Mouse (Mus musculus) urinary bladder, postnatal 4 days (tissue): ENCODE results near the gene Myh7.
"Not testable (repeated sequence)": the region's sequence is repeated elsewhere in the genome, so short reads cannot be mapped to it uniquely, and the experiment has no call there.

Experiments
- DNase-seq, 2 experiments: peaks; one replicate each; pipeline ENCODE4 v3.0.0; 2021 to 2022; ENCODE audit warnings: low spot score in 2 of 2

The Myh7 gene

DNA sequence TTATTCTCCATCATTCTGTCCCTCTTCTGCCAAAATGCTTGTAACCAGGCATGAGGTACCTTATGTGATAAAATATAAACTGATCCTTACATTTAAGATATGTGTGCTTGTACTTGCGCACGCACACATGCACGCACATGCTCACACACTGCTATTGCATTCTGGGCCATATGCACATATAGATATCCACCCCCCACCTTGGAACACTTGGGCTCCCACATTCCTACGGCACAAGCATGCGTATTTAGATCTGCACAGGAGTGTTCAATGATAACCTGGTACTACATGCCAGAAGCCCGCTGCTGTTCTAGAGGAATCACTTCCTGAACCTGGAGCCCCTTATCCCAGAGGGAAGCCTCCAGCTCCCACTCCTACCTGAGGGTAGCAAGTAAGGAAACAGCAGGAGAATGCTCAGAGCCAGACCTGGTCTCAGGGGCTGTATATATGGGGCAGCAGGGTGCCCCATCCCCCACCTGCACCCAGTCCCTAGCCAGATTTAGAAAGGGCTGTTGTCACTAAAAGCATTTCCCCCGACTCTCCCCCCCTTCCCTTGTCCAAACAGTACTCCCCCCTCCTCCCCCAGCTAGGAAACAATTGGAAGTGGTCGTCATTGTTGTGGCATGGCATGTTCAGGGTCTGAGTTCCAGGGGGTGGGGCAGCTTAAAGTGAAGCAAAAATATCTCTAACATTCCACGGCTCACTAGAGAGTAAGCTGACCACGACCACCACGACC, at the start of gene Myh7:
Gene Myh7 (minus strand): TSS at position 491 of the 733 bp plus-strand sequence.
- no peak for DNase-seq

DNA sequence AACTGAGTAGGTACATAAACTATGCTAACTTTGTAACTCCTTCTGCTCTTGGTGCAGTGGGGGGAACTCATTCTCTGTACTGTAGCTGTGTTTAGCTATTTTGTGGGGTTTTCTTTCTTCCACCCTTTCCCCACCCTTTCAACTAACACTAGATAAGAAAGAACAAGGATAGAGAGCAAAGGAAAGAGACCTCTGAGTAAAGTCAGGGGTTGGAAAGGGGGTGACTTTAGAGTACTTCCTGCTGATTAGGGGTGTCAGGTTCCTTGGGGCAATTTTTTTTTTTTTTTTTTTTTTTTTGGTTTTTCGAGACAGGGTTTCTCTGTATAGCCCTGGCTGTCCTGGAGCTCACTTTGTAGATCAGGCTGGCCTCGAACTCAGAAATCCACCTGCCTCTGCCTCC, 49.3 kb upstream of the Myh7 start:
- not testable (repeated sequence) for DNase-seq

DNA sequence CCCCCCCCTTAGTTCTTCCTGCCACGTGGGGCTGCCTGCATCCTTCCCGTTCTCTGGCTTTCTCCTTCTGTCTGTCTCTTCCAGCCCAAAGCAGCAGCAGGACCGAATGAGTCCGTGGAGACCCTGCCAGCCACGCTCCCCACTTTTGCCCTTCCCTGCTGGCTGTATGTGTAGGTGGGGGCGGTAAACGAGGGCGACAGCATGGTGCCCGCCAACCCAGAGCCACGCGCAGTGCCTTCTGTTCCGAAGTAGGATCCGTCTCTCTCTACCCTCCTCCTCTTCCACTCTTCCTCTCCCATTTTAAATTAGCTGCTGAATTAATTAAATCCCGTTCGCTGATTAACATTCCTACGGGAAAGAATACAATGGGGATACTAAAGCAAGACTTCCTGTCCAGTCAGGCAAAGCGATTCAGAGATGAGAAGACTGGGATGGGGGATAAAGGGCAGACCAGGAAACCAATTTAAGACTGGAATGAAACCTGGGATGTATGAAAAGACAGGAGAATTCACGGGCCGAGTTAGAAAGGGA, 38.3 kb upstream of the Myh7 start:
- no peak for DNase-seq

GRCm38 (mm10) chr14:55029034-55029698, 34.7 kb upstream of the Myh7 start:
- DNase-seq: no peak

DNA sequence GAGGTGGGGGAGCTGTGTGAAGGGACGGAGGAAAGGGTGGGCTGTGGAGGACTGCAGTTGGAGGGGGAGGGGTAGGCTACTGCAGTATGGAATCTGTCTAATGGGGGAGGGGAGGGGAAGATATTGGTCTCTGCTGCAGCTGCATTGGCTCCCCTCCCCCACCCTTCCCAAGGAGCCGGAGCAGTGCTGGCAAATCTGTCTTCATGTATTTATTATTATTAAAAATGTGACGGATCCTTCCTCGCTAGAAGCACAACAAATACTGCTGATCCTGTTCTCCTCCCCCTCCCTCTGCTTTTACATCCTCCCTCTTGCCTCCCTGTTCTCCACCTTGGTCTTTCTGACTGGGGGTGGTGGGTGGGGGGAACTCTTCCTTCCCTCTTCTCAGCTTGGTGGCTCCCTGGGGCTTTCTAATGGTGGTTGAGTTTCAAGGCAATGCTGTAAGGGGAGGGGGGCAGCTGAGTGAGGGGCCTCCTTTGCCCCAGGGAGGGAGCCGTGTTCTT, 34.0 kb upstream of the Myh7 start:
- no peak for DNase-seq

DNA sequence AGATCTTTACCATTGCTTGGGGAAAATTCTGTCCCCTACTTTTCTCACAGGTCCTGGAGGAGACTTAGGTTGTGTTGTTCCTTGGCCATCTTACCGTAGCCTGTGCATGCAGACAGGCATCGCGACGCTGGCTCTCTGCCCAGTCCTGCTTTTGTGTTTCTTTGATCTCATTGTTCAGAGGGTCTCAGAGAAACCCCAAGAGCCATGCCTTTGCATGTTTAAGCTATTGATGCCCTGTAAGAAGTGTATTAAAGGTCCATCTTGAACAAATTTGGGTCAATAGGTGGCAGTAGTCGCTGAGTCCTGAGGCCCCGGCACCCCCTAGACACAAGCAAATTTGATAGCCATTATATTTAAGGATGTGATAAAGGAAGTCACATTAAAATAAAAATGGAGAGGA, 33.2 kb upstream of the Myh7 start:
- no peak for DNase-seq

DNA sequence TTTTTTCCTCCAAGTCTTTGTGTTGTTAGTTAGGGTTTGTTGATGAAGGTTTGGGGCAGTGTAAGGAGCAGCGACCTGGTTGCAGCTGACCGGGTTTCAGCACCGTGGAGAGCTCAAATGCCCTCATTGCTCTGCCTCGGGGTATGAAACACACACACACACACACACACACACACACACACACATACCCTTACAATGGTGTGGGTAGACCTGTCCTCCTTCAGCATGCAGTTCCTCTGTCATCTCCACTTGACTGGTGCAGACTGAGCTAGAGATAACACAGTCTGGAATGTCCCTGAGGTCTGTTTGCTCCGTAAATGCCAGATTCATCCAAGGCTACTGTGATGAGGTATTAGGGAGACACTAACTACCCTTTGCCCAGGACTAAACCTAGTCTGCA, 32.8 kb upstream of the Myh7 start:
- DNase-seq: no peak

DNA sequence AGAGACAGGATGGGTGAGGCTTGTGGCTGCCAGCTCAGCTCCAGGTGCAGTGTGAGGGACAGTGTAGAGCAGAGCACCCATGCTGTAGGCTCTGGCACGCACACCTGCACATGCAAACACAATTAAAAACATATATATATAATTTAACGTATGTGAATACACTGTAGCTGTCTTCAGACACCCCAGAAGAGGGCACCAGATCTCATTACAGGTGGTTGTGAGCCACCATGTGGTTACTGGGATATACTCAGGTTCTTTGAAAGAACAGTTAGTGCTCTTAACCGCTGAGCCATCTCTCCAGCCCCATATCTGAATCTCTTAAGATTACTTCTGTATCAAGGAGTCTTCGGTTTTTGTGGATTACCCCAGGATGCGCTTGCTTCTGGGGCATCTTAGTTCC, 31.1 kb upstream of the Myh7 start:
- DNase-seq: no peak

- peak in 1 of 2 experiments; percentile 35 for DNase-seq
Measured at GRCm38 (mm10) chr14:55024236-55024635, 29.8 kb upstream of the Myh7 start.

GRCm38 (mm10) chr14:55023011-55023410, 28.6 kb upstream of the Myh7 start:
- no peak for DNase-seq

GRCm38 (mm10) chr14:55020394-55020793, 26.0 kb upstream of the Myh7 start:
- DNase-seq: no peak

DNA sequence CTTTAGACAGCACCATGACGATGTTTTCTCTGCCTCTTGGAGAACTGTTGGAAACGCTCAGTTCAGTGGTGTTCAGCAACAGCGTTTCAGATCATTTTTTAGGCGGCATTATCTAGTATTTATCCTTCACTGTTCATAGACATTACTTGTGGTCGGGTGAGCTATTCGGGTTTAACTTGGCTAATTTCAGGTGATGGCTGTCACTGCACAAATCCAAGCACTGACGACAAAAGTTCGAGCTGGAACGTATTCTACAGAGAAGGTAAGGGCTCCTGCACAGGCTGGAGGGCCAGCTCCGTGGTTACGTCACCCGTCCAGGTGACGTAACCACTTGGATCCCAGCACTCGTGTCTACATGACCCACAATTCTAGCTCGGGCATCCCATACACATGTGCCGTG, 22.4 kb upstream of the Myh7 start:
- no peak for DNase-seq

- no peak for DNase-seq
Measured at GRCm38 (mm10) chr14:55015767-55016111, 21.3 kb upstream of the Myh7 start.

GRCm38 (mm10) chr14:55014991-55015766, 20.8 kb upstream of the Myh7 start, which contains the start of gene Ngdn:
Ngdn (plus strand) TSS chr14:55015454.
- DNase-seq: peak; percentile 97

DNA sequence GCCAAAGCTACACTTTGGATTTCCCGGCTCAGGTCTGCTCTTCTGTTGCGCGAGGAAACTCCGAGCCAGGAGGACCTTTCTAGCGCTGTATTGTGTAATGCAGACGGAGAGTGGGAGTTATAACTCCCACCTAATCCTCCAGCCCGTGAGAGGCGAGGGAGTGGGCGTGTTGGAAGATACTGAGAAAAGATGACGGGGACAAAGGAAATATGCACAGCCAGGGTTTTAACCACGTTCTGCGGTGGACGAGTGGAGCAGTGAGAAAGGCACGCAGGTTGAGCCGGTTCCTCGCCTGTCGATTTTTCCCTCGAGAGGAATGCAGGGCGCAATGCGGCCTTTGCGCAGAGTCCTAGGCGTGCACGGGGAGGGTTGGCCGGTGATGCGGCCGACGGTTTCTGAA, 20.2 kb upstream of the Myh7 start:
- DNase-seq: no peak

DNA sequence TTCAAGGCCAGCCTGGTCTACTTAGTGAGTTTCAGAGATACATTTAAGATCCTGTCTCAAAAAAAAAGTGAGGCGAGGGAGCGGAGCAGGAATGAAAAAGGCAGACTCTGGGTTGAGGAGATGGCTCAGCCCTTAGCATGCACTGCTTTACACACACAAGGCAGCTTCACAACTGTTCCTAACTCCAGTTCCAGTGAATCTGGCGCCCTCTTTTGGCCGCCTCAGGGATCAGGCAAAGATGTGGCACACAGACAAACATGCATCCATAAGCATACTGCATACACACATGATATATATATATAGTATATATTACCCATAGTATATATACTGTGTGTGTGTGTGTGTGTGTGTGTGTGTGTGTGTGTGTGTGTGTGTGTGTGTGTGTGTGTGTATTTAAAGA, 16.7 kb upstream of the Myh7 start:
- DNase-seq: no peak

- DNase-seq: no peak
Measured at GRCm38 (mm10) chr14:55008417-55008816, 14.0 kb upstream of the Myh7 start.

GRCm38 (mm10) chr14:55007120-55007908, 12.9 kb upstream of the Myh7 start:
- DNase-seq: no peak

DNA sequence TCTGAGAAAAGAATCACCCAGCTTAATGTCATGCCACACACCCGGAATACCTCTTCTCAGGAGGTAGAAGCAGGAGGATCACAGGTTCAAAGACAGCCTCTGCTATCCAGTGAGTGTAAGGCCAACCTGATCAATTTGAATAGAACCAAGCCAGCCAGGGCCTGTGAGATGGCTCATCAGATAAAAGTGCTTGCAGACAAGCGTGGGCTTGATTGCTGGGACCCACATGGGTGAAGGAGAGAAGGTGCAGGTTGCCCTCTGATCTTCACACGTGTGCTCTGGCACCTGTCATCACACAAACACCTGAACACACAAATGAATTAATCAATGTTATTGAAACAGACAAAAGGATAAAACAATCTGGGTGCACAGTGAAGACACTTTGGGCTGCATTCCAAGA, 12.1 kb upstream of the Myh7 start:
- DNase-seq: no peak

GRCm38 (mm10) chr14:55005967-55006366, 11.5 kb upstream of the Myh7 start:
- no peak for DNase-seq

DNA sequence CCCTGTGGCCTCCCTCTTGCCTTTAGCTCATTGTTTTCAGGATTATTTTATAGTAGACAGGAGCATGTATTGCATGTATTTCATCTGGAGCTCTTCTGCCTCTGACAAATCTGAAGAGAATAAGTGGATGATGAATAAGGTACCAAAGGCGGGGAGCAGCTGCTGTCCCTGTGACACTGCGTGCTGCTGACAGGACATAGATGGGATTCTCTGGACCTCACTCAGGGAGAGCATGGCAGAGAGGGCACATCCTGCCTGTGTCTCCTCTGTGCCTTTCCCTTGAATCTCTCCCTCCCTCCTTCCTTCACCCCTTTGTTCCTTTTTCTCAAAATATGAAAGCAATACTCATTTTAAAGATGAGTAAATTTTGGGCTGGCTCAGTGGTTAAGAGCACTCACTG, 11.1 kb upstream of the Myh7 start:
- DNase-seq: no peak
